Mouse (Mus musculus) erythroblast, embryonic 14.5 days (primary cell): ENCODE data around the gene Egr2.

ENCODE experiments used
- GATA1 ChIP-seq: IDR thresholded peaks from 2 replicates; pipeline ENCODE4 v1.6.1; 2012; ENCODE audit warnings: low read length, inconsistent platforms, mixed read lengths
- TAL1 ChIP-seq: IDR thresholded peaks from 3 replicates; pipeline ENCODE4 v1.6.1; 2012; ENCODE audit warnings: low read length, inconsistent platforms, mixed read lengths

DNA sequence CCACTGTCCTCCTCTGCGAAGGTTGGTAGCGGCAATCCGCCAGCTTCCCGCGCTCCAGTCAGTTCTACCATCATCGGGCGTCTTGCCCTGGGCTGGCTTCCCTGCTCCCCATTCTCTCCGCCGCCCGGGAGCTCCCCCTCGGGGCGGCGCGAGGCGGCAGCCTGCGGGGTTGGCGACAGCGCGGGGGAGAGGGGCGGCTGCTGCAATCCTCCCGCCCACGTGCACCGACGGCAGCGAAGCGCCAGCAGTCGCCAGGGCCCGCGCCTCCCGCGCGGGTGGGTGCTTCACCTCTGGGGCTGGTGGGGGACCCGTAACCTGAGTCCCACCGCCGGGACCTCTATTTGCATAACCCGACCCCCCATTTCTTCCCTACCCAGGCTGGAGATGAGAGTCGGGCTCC is at the start of gene Egr2:
- no peak for TF ChIP-seq GATA1
- TF ChIP-seq TAL1 = no peak
